Mouse (Mus musculus) CD4-positive, CD25-positive, alpha-beta regulatory T cell, adult 2 months (primary cell): ENCODE results near the gene Rpusd4.

Source experiments
- DNase-seq: peaks from one replicate; pipeline ENCODE4 v3.0.0-alpha.2; 2012; ENCODE audit warnings: low read depth, low spot score

The Rpusd4 gene

DNA sequence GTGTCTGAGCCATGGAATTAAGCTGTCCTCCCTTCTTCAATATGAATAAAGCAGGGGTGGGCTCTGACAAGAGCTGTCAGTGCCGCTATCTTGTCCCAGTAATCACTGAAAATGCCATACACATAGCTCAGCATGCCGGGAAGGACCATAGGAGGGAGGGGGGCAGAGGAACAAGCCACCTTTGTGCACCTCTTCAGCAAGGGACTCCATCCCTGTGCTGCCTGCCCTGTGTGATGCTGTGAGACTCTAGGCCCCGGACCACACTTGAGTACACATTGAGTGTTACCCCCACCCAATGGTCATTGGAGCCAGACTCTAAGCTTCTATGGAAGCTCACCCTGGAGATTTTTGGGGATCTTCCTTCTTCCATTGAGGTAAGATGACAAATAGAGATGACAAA, 18.7 kb downstream of the Rpusd4 start:
- DNase-seq, result no peak

- DNase-seq, result no peak
Observed at GRCm38 (mm10) chr9:35289992-35290391, 22.3 kb downstream of the Rpusd4 start.

DNA sequence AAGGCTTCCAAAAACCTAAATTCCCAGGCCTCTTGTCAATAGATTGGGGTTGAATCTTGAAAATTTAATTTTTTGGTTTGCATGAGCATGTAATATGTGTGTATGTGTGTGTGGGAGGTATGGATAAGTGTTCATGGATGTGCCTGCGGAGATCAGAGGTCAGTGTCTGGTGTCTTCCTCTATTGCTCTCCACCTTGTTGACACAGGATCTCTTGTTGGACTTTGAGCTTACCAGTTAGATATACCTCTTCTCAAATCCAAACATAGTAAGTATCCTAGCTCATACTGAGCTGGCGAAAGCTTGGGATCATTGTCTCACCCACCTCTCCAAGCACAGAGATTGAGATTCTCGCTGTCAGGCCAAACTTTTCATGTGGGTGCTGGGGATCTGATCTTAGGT, 22.8 kb downstream of the Rpusd4 start:
- DNase-seq, result no peak

- no peak for DNase-seq
Observed at GRCm38 (mm10) chr9:35290916-35291315, 23.3 kb downstream of the Rpusd4 start.

- no peak for DNase-seq
Observed at GRCm38 (mm10) chr9:35293465-35293864, 25.8 kb downstream of the Rpusd4 start.

GRCm38 (mm10) chr9:35297791-35298190, 30.1 kb downstream of the Rpusd4 start:
- no peak for DNase-seq

- DNase-seq, result no peak
Observed at GRCm38 (mm10) chr9:35302172-35302571, 34.5 kb downstream of the Rpusd4 start.

DNA sequence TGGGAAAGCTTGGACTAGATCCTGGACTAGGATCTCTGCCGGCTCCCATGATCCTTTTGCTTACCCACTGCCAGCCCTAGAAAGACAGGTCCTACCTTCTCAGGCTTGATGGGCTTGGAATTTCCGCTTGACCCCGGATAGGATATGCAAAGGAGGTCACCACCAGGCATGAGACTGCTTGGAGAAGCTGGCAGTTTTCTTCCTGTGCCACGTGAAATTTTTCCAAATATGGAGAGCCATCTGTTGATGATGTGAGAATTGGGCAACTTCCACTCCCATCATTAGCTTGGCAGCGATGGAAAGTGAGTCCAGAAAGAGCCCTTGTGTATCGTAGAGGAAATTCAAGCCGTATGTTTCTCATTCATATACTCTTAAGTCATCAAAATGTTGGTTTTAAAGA, 39.8 kb downstream of the Rpusd4 start:
- no peak for DNase-seq

DNA sequence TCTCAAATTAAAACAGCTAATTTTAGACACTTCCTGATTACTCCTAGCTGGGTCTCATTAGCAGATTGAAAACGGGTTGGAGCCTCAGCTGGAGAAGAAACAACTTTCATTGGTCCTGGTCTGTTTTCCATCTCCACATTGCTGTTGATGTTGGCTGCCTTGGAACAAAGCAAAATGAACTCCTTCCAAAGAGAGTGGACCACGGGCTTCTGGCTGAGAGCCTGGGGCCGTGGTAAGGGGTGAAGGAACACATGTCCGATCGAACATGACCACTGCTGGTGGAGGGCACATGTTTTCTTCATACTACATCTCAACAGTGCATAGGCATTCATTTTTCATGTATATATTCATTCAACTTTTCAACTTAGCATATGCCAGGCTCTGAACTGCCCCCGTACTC, 42.7 kb downstream of the Rpusd4 start:
- DNase-seq, result no peak

DNA sequence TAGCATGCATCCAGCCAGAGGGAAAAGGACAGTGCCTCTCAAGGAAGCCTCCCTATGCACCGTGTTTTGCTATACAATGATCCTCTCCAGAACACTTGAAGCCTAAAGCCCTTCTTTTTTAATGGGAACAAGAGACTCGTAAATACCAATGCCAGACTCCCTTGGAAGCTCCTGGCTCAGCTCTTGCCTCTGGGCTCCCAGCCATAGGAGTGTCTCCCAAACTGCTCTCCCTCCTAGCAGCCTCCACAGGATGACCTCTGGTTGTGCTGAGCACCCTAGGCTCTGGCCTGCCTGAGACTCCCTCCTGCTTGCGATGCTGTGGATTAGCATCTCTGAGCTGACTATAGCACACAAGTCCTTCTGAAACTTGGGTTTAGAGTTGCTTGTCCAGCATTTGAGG, 44.9 kb downstream of the Rpusd4 start:
- no peak for DNase-seq

DNA sequence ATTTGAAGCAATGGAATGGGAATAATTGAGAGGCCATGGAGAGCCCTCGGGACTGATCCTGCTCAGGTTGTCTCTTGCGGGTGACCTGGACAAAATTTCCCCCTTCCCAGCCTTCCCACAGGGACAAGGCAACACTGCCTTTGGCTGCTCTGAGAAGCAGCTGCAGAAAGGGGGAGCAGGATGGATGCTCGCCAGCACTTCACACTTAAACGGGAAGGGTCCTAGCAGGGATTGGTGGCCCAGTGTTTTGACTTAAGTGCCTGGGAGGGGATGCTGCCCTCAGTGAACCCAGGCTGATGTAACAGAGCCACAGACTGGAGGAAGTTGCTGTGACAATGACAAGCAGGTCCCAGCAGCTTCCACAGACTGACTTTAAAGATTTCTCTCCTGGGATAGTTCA, 45.9 kb downstream of the Rpusd4 start:
- DNase-seq, result no peak

DNA sequence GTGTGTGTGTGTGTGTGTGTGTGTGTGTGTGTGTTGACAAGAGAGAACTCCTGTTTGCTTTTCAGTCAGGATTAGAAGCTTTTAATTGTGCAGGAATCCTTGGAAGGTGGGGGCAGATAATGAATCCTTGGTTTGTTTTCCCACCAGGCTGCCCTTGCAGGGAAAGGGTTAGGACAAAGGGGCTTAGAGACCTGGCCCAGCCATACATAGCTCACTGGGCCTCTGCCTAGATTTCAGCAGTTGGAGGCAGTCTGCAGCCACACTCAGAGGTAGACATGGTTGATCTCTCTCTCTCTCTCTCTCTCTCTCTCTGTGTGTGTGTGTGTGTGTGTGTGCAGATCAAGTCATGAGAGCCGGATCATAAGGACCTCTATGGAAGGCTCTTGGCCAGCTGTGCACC, 46.6 kb downstream of the Rpusd4 start:
- no peak for DNase-seq

DNA sequence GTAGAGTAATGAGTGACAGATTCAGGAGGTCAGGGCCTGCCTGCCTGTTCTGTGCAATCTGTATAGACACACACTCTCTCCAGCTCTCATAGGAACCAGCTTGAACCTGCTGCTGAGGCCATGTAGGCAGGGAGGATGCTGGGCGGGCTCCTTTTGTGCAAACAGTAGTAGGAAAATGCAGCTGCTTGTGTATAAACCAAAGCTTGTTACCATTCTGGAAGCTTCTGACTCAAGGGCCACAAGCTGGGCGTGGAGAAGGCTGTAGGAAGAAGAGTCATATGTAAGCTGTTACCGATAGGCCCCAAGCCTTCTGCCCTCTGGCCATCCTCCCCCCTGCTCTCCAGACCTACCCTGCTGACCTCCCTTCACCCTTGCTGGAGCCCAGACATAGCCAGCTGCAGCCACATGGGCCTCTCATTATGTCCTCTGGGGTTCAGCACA, 49.1 kb downstream of the Rpusd4 start:
- no peak for DNase-seq

DNA sequence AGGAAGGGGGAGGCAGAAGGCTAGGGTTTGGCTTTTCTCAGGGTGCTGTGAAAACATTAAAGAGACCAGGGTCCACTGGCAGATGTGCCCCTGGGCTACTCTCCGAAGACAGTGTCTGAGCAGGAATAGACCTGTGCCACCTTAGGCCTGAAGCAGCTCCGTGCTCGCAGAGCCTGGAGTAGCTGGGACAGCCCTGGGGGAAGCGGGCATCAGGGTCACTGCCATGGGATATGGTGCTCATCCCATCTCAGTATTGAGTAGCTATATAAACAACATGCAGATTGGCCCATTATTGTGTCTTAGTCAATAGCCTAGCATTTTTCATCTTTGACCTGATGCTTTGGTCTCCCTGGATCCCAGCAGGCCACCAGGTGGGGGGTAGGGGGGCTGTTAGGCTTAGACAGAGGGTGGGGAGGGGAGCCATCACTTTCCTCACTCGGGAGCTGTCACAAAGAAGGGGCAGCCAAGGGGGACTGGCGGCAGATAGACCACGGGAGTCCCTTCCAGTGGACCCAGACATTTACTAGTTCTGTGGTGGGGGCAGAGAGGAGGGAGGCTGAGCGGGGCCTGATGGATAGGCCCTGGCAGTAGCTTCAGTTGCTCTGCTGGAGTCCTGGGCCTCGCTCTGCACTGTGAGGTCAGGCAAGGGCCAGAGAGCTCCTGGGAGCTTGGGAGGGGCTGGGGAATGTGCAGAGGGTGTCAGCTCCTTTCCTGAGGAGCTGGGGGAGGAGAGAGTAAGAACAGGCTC, 49.7 kb downstream of the Rpusd4 start:
- no peak for DNase-seq

DNA sequence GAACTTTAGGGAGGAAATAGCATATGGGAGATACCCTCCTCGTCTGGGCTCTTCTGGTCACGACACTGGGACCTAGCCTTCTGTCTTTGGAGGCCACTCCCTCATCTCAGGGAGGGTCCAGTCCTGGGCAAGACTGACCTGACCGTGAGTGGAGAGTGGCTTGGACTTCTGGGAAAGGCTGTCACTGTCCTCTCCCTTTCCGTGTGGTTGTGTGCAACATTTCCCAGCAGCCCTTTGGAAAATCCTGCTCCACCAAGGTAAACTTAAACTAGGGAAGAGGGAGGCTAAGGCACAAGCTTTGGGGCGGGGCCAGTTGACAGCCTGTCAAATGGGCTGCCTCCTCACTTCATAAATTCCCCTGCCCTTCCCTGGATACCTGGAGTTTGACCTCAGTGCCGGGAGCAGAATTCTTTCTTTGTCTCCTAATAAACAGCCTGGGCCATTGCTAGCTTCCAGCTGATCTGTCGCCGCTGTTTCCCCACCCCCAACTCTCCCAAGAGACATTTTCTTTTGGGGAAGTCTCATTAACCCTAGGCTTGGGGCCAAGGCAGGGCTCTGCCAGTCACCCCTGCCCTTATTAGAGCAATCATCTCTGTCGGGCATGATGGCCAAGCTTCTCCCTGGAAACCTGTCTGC, 51.0 kb downstream of the Rpusd4 start:
- DNase-seq, result no peak

DNA sequence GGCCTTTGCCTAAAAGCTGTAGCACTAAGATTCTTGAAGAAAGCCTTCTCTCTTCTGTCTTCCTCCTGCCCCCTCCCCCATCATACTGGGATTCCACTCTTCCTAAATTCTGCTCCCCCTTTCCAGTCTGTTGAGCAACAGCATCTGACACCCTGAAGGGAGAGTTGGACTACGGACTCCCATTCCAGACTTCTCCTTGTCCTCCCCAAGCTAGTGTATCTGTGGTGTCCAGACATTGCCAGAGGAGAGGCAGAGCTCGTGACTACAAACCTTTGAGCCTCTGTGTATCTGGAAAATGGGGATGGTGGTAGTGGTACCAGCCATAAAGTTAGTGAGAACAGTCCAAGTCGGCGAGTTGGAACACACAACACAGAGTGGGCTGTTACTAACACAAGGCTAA, 52.6 kb downstream of the Rpusd4 start:
- DNase-seq, result no peak

- DNase-seq, result no peak
Observed at GRCm38 (mm10) chr9:35323974-35324373, 56.3 kb downstream of the Rpusd4 start.

- no peak for DNase-seq
Observed at GRCm38 (mm10) chr9:35324571-35324970, 56.9 kb downstream of the Rpusd4 start.

DNA sequence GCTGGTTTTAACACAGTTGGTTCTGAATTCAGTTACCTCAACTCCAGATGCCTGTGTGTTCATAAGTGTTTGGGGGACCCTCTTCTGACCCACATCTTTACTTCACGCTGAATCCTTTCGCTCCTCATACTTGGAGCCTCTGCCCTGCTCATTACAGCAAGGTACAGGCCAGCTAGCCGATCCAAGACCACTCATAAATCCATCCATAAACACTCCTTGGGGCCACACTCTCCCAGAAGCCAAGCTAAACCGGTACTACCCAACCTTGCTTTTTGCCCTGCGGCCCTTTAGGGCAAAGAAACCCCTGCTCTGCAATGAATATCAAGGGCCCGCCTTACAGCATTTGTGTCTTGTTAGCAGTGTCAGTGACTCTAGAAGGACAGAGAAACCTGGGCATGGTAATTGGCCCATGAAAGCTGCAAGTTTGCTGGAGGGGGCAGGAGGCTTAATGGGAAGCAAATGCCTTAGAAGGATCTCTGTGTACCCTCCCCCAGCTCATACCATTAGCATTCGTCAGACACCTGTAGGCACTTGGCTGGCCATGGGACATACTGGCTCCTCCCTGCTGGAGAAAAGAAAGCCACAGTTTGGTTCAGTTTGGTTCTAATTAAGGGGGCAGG, 59.1 kb downstream of the Rpusd4 start:
- DNase-seq, result no peak
